Mouse (Mus musculus) MEL (cell line): ENCODE data around the gene Eif5b. TPM values are rescaled to one million over a fixed set of nuclear protein-coding genes. Genes with fewer than 3 reads are reported as not detected.
"Not testable (repeated sequence)": the region's sequence is repeated elsewhere in the genome, so short reads cannot be mapped to it uniquely, and the experiment has no call there.

Source experiments
- DNase-seq: peaks from one replicate; pipeline ENCODE4 v3.0.0; 2011; ENCODE audit warnings: low read depth, low spot score
- H3K27ac ChIP-seq: 2 replicates; pipeline ENCODE4 v1.5.1; 2012; ENCODE audit warnings: low read depth, mild to moderate bottlenecking, control low read depth, low read length, moderate library complexity; ENCODE audit not compliant: control insufficient read depth
- H3K27me3 ChIP-seq, 2 experiments: fragments of 150-350 bp in 1 of 2; sonication (generic) in 1 of 2; 2 replicates each; pipeline ENCODE4 v1.6.1; 2012; ENCODE audit warnings: low read length in 2 of 2, mild to moderate bottlenecking in 2 of 2, improper control_type of control experiment in 1 of 2, moderate library complexity in 1 of 2; ENCODE audit not compliant: insufficient read depth in 2 of 2, control insufficient read depth in 1 of 2
- H3K36me3 ChIP-seq, 2 experiments: 2 replicates each; pipeline ENCODE4 v1.6.1; 2012 to 2014; ENCODE audit warnings: low read length in 2 of 2, improper control_type of control experiment in 1 of 2, inconsistent platforms in 1 of 2, mild to moderate bottlenecking in 1 of 2; ENCODE audit not compliant: insufficient read depth in 2 of 2, control insufficient read depth in 1 of 2
- H3K4me1 ChIP-seq, 2 experiments: fragments of 150-350 bp in 1 of 2; sonication (generic) in 1 of 2; 2 replicates each; pipeline ENCODE4 v1.6.1; 2012; ENCODE audit warnings: low read length in 2 of 2, improper control_type of control experiment in 1 of 2, mild to moderate bottlenecking in 1 of 2; ENCODE audit not compliant: insufficient read depth in 2 of 2, control insufficient read depth in 1 of 2
- H3K4me3 ChIP-seq, 2 experiments: fragments of 150-350 bp in 1 of 2; sonication (generic) in 1 of 2; 2 replicates each; pipeline ENCODE4 v1.5.1; 2012; ENCODE audit warnings: low read depth in 2 of 2, low read length in 2 of 2, mild to moderate bottlenecking in 2 of 2, moderate library complexity in 2 of 2, control low read depth in 1 of 2, improper control_type of control experiment in 1 of 2; ENCODE audit not compliant: control insufficient read depth in 1 of 2, insufficient read depth in 1 of 2
- H3K79me2 ChIP-seq: 2 replicates; pipeline ENCODE4 v1.6.1; 2012; ENCODE audit warnings: mild to moderate bottlenecking, low read length, moderate library complexity; ENCODE audit not compliant: control insufficient read depth, poor library complexity, insufficient read depth
- H3K9ac ChIP-seq: 2 replicates; pipeline ENCODE4 v1.6.1; 2012; ENCODE audit warnings: low read depth, mild to moderate bottlenecking, control low read depth, low read length, moderate library complexity; ENCODE audit not compliant: control insufficient read depth, poor library complexity, severe bottlenecking
- H3K9me3 ChIP-seq: fragments of 150-350 bp; sonication (generic); replicated peaks from 2 replicates; pipeline ENCODE4 v1.6.1; 2012; ENCODE audit warnings: mild to moderate bottlenecking, low read length, improper control_type of control experiment, moderate library complexity; ENCODE audit not compliant: insufficient read depth
- BHLHE40 ChIP-seq: IDR thresholded peaks from 2 replicates; pipeline ENCODE4 v1.6.1; 2012; ENCODE audit warnings: low read depth, mild to moderate bottlenecking, inconsistent platforms, low read length, improper control_type of control experiment, borderline replicate concordance
- CHD1 ChIP-seq: IDR thresholded peaks from 2 replicates; pipeline ENCODE4 v1.6.1; 2012; ENCODE audit warnings: low read depth, mild to moderate bottlenecking, inconsistent platforms, low read length, improper control_type of control experiment
- CHD2 ChIP-seq: IDR thresholded peaks from 2 replicates; pipeline ENCODE4 v1.6.1; 2011; ENCODE audit warnings: low read length, improper control_type of control experiment
- E2F4 ChIP-seq: IDR thresholded peaks from 2 replicates; pipeline ENCODE4 v1.6.1; 2011; ENCODE audit warnings: low read depth, low read length, improper control_type of control experiment, borderline replicate concordance
- ELF1 ChIP-seq: IDR thresholded peaks from 2 replicates; pipeline ENCODE4 v1.6.1; 2014; ENCODE audit warnings: low read depth, mild to moderate bottlenecking, inconsistent platforms, low read length, improper control_type of control experiment, moderate library complexity
- ETS1 ChIP-seq: IDR thresholded peaks from 2 replicates; pipeline ENCODE4 v1.6.1; 2012; ENCODE audit warnings: low read depth, mild to moderate bottlenecking, inconsistent platforms, low read length, improper control_type of control experiment, moderate library complexity
- GATA1 ChIP-seq: IDR thresholded peaks from 2 replicates; pipeline ENCODE4 v1.6.1; 2011; ENCODE audit warnings: low read depth, low read length, improper control_type of control experiment
- HCFC1 ChIP-seq: IDR thresholded peaks from 2 replicates; pipeline ENCODE4 v1.6.1; 2012; ENCODE audit warnings: low read depth, mild to moderate bottlenecking, inconsistent platforms, low read length, improper control_type of control experiment, moderate library complexity
- KAT2A ChIP-seq: conservative IDR thresholded peaks from 2 replicates; pipeline ENCODE4 v1.6.1; 2012; ENCODE audit warnings: low read depth, low read length, improper control_type of control experiment, inconsistent platforms
- MAZ ChIP-seq: IDR thresholded peaks from 2 replicates; pipeline ENCODE4 v1.6.1; 2012; ENCODE audit warnings: low read depth, mild to moderate bottlenecking, inconsistent platforms, low read length, improper control_type of control experiment
- MEF2A ChIP-seq: IDR thresholded peaks from 2 replicates; pipeline ENCODE4 v1.6.1; 2014; ENCODE audit warnings: low read depth, mild to moderate bottlenecking, inconsistent platforms, low read length, improper control_type of control experiment; ENCODE audit not compliant: poor library complexity, insufficient replicate concordance, severe bottlenecking; ENCODE audit errors: extremely low read depth
- POLR2AphosphoS5 ChIP-seq: IDR thresholded peaks from 2 replicates; pipeline ENCODE4 v1.6.1; 2012; ENCODE audit warnings: low read depth, borderline replicate concordance, mild to moderate bottlenecking, inconsistent platforms, low read length, moderate library complexity, mixed read lengths
- SMC3 ChIP-seq: IDR thresholded peaks from 2 replicates; pipeline ENCODE4 v1.6.1; 2011; ENCODE audit warnings: low read depth, low read length, improper control_type of control experiment
- TAL1 ChIP-seq: IDR thresholded peaks from 2 replicates; pipeline ENCODE4 v1.6.1; 2012; ENCODE audit warnings: mild to moderate bottlenecking, inconsistent platforms, low read length, moderate library complexity, mixed read lengths
- USF1 ChIP-seq: IDR thresholded peaks from 2 replicates; pipeline ENCODE4 v1.6.1; 2014; ENCODE audit warnings: low read depth, mild to moderate bottlenecking, inconsistent platforms, low read length, improper control_type of control experiment, moderate library complexity
- ZKSCAN1 ChIP-seq: IDR thresholded peaks from 2 replicates; pipeline ENCODE4 v1.6.1; 2012; ENCODE audit warnings: low read depth, mild to moderate bottlenecking, inconsistent platforms, low read length, improper control_type of control experiment, moderate library complexity
- ZNF384 ChIP-seq: IDR thresholded peaks from 2 replicates; pipeline ENCODE4 v1.6.1; 2012; ENCODE audit warnings: low read depth, mild to moderate bottlenecking, inconsistent platforms, low read length, improper control_type of control experiment
- polyA plus RNA-seq, 2 experiments: library from polyadenylated mRNA; stranded (reverse) in 1 of 2; unstranded in 1 of 2; fragments of >175 nt in 1 of 2; fragments of >200 nt in 1 of 2; gene quantifications; 2 replicates each; pipeline versions ENCODE4 v1.2.1 to v1.2.4; 2012; ENCODE audit warnings: low replicate concordance in 2 of 2, low read depth in 1 of 2; ENCODE audit not compliant: insufficient read length in 2 of 2, insufficient read depth in 1 of 2, missing spikeins in 1 of 2
- total RNA-seq: library from RNA; depleted of rRNA; stranded (reverse); fragments of 300-350 nt; gene quantifications from 2 replicates; pipeline ENCODE4 v1.2.3, GENCODE M21; 2012

The Eif5b gene
- total and polyA plus RNA-seq, 3 experiments, result 24.2 to 186 (median 67.2) TPM

DNA sequence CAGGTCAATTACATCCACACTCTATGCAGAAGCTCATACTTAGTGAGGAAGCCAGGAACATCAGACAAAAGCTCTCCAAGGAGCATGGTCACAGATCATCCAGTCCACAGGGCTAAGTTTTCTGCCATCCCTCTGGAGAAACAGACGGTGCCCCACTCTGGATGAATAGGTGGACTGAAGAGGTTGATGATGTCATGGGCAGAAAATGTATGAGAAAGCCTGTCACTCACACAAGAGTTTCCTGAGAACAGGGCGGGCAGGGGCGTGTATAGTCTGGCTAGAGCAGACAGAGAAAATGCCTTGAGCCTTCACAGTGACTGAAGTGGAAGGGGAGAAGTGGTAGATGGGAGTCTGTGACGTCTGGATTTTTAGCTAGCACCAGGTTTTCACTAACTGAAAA lies 26.3 kb upstream of the Eif5b start:
- H3K4me3 ChIP-seq, result no peak overlapping the region

DNA sequence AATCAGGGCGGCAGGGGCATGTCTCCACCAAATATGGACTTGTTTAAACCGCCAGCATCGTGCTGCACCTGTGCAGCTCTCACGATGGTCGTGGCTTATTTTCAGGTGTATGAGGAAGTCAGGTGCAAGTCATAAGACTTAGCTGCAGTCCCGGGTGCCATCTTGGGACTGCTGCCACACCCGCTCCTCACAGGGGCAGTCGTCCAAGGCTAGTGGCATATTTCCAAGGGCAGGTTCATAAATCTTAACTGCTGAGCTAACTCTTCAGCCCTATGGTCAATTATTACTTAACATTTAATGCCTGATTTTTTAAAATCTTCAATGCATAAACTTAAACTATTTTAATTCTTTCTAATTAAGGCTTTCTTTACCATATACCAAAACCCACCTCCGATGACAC lies 21.1 kb upstream of the Eif5b start:
- not testable (repeated sequence) for H3K79me2 ChIP-seq, H3K9me3 ChIP-seq, H3K36me3 ChIP-seq, H3K27ac ChIP-seq, H3K4me3 ChIP-seq, H3K27me3 ChIP-seq, H3K9ac ChIP-seq, DNase-seq, H3K4me1 ChIP-seq

More for the DNA sequence above, 26.3 kb upstream of the Eif5b start:
- Histone ChIP-seq H3K27ac (no peak overlapping the region), H3K4me1 (no peaks in the 10 kb centered on the region), H3K9ac (no peak overlapping the region), H3K27me3 (peaks cover 0 to 1% of the 10 kb centered on the region in 2 experiments; a peak in 3 of 4 replicates), H3K36me3 (no peaks in the 10 kb centered on the region), H3K9me3 (no peaks in the 10 kb centered on the region), H3K79me2 (no peaks in the 10 kb centered on the region)
- TF ChIP-seq ZKSCAN1 (no peak), POLR2AphosphoS5 (no peak), TAL1 (no peak), USF1 (no peak), MAZ (no peak), HCFC1 (no peak), CHD2 (no peak), E2F4 (no peak), ETS1 (no peak), ZNF384 (no peak), SMC3 (no peak), ELF1 (no peak), GATA1 (no peak), CHD1 (no peak), KAT2A (no peak), MEF2A (no peak)
- DNase-seq, result no peak

DNA sequence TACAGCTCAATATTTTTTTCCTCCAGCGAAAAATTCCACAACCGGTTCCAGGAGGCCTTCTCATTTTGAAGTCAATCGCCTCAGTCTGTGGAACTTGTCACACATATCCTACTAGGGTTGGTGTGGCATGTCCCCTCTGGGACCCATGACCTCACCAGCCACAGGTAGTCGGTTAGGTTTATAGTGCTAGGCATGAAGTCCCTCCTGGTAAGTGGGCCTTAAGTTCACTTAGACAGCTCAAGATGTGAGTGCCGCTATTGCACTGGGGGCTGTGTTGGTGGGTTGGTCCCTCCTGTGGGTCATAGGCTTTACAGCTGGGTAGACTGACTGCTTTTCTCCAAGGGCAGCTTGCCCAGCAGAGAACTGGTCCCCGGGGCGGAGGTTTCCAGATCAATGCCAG lies 20.5 kb upstream of the Eif5b start:
- Histone ChIP-seq H3K9me3 (no peaks in the 10 kb centered on the region), H3K4me1 (no peaks in the 10 kb centered on the region), H3K79me2 (no peaks in the 10 kb centered on the region), H3K9ac (no peak overlapping the region), H3K36me3 (no peaks in the 10 kb centered on the region), H3K27me3 (peaks cover 0 to 1% of the 10 kb centered on the region in 2 experiments; a peak in 1 of 4 replicates), H3K27ac (no peak overlapping the region), H3K4me3 (no peak overlapping the region)
- no peak for TF ChIP-seq KAT2A
- TF ChIP-seq BHLHE40, result no peak
- no peak for DNase-seq
